Mouse (Mus musculus): ENCODE results near the gene Tcea3. TPM values are rescaled to one million over a fixed set of nuclear protein-coding genes. Genes with fewer than 3 reads are reported as not detected.
A peak's percentile ranks its signal among the peaks of the same experiment; 100 is the strongest.

Gene Tcea3
- polyA plus RNA-seq, 1 experiment from 2014 or later = 22.9 TPM

GRCm38 (mm10) chr4:136214828-136215227, 32.7 kb upstream of the Tcea3 start:
- H3K9me3 ChIP-seq (ENCODE audit: control insufficient read depth, low read length) = no peaks in the 10 kb centered on the region
- WGBS = 78% methylated on average over 8 of the region's 8 CpGs
- no peak for ATAC-seq

GRCm38 (mm10) chr4:136215576-136215975, 32.0 kb upstream of the Tcea3 start:
- Histone ChIP-seq H3K27me3 (replicated peaks; ENCODE audit: control insufficient read depth, insufficient read depth, low read length) (no peaks in the 10 kb centered on the region), H3K4me2 (ENCODE audit: low read depth, low read length) (no peak overlapping the region), H3K4me1 (ENCODE audit: control insufficient read depth, insufficient read depth, low read length) (peaks cover 27% of the 10 kb centered on the region), H3K27ac (ENCODE audit: low read length) (no peak overlapping the region), H3K36me3 (ENCODE audit: control insufficient read depth, insufficient read depth, low read length) (no peaks in the 10 kb centered on the region), H3K9me3 (ENCODE audit: control insufficient read depth, low read length) (no peaks in the 10 kb centered on the region), H3K9ac (ENCODE audit: low read depth, low read length) (no peak overlapping the region), H3K4me3 (ENCODE audit: low read length) (no peak overlapping the region)
- no peak for ATAC-seq
- 77% methylated on average over 8 of the region's 8 CpGs for WGBS

More at GRCm38 (mm10) chr4:136214828-136215227, 32.7 kb upstream of the Tcea3 start:
- Histone ChIP-seq H3K36me3 (ENCODE audit: control insufficient read depth, insufficient read depth, low read length) (no peaks in the 10 kb centered on the region), H3K4me1 (ENCODE audit: control insufficient read depth, insufficient read depth, low read length) (peaks cover 25% of the 10 kb centered on the region), H3K27me3 (replicated peaks; ENCODE audit: control insufficient read depth, insufficient read depth, low read length) (no peaks in the 10 kb centered on the region), H3K27ac (ENCODE audit: low read length) (no peak overlapping the region), H3K9ac (ENCODE audit: low read depth, low read length) (no peak overlapping the region), H3K4me3 (ENCODE audit: low read length) (no peak overlapping the region), H3K4me2 (ENCODE audit: low read depth, low read length) (no peak overlapping the region)

- Histone ChIP-seq H3K27ac (ENCODE audit: low read length) (no peak overlapping the region), H3K4me3 (ENCODE audit: low read length) (no peak overlapping the region), H3K4me2 (ENCODE audit: low read depth, low read length) (no peak overlapping the region), H3K9me3 (ENCODE audit: control insufficient read depth, low read length) (no peaks in the 10 kb centered on the region), H3K4me1 (ENCODE audit: control insufficient read depth, insufficient read depth, low read length) (peaks cover 27% of the 10 kb centered on the region), H3K36me3 (ENCODE audit: control insufficient read depth, insufficient read depth, low read length) (no peaks in the 10 kb centered on the region), H3K27me3 (replicated peaks; ENCODE audit: control insufficient read depth, insufficient read depth, low read length) (no peaks in the 10 kb centered on the region), H3K9ac (ENCODE audit: low read depth, low read length) (no peak overlapping the region)
- ATAC-seq = no peak
- 47% methylated on average over 10 of the region's 10 CpGs for WGBS
These were observed 30.5 kb upstream of the Tcea3 start for GRCm38 (mm10) chr4:136217063-136217462.

DNA sequence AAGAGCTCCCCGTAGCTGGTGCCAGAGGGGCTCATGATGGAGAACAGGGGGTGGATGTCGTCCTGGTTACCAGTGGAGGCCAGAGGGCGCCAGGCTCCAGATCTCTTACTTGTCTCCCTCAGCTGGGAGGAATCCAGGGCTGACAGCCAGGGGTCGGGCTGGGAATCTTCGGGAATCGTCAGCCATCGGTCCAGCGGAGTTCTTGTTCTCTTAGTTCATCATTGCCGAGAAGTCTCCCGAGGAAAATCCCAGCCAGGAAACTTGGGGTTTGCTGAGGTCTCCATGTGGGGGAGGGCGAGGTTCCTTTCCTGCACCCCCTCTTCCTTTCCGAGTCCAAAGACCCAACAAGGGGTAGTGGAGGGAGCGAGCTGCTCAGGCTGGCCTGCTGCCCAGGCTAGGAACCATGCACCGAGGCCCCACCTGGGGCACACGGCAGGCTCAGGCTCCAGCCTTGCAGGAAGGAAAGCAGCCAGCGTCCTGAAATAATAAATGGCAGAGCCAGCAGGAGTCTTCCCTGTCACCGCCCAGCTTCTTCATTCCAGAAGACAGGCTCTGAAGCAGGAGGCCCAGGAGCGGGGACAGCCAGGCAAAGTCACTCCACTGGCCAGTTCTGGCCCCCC, 28.8 kb upstream of the Tcea3 start:
- H3K27me3 ChIP-seq (replicated peaks; ENCODE audit: control insufficient read depth, insufficient read depth, low read length) = no peaks in the 10 kb centered on the region
- peak overlapping the region; percentile 79 for H3K27ac ChIP-seq (ENCODE audit: low read length)
- H3K4me3 ChIP-seq (ENCODE audit: low read length) = peak overlapping the region; percentile 1; the same call in 1 of the 2 replicates
- peak overlapping the region; percentile 50 for H3K9ac ChIP-seq (ENCODE audit: low read depth, low read length)
- H3K4me1 ChIP-seq (ENCODE audit: control insufficient read depth, insufficient read depth, low read length) = peaks cover 25% of the 10 kb centered on the region
- peak; percentile 66 for ATAC-seq
- peak overlapping the region; percentile 35 for H3K4me2 ChIP-seq (ENCODE audit: low read depth, low read length)
- 24% methylated on average over 18 of the region's 18 CpGs for WGBS
- no peaks in the 10 kb centered on the region for H3K36me3 ChIP-seq (ENCODE audit: control insufficient read depth, insufficient read depth, low read length)
- H3K9me3 ChIP-seq (ENCODE audit: control insufficient read depth, low read length) = no peaks in the 10 kb centered on the region

- WGBS = 20% methylated on average over 17 of the region's 17 CpGs
- H3K4me2 ChIP-seq (ENCODE audit: low read depth, low read length) = 0 out of 2 replicates have a peak overlapping the region, but pooled peaks have one; percentile 14
- no peaks in the 10 kb centered on the region for H3K36me3 ChIP-seq (ENCODE audit: control insufficient read depth, insufficient read depth, low read length)
- H3K4me1 ChIP-seq (ENCODE audit: control insufficient read depth, insufficient read depth, low read length) = peaks cover 25% of the 10 kb centered on the region
- no peak overlapping the region for H3K9ac ChIP-seq (ENCODE audit: low read depth, low read length)
- no peak overlapping the region for H3K4me3 ChIP-seq (ENCODE audit: low read length)
- ATAC-seq = no peak; the same call in 1 of the 2 replicates
- no peaks in the 10 kb centered on the region for H3K27me3 ChIP-seq (replicated peaks; ENCODE audit: control insufficient read depth, insufficient read depth, low read length)
- no peak overlapping the region for H3K27ac ChIP-seq (ENCODE audit: low read length)
- H3K9me3 ChIP-seq (ENCODE audit: control insufficient read depth, low read length) = no peaks in the 10 kb centered on the region
These were observed 27.3 kb upstream of the Tcea3 start for GRCm38 (mm10) chr4:136220133-136220775.

DNA sequence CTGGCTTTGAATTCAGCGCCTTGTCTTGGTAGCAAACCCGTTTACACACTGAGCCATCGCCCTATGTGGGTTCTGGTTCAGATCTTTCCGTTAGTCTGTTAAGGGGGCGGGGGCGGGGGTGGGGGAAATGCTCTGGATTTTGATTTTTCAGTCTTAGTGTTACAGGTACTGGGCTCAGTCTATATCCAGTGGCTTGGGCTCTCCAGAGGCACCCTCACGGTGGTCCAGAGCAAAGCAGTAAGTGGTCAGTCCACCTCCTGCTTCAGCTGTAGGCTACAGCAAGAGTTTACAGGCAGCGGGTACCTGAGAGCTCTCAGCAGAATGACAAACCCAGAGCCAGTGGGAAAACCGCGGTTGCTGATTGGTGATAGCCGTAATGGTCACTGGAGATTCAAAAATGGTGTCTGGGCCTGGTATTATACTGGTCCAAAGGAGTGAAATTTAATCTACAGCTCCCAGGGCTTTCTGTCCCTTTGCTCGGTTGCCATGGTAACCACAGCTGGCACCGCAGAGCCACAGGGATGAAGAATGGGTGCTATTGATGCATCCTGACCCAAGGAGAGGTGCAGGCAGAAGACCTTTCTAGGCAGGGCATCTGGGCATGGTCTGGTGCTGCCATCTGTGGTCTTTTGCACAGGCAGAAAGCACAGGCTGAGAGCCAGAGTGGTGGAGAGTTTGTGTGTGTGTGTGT, 23.8 kb upstream of the Tcea3 start:
- ATAC-seq = no peak
- Histone ChIP-seq H3K4me2 (ENCODE audit: low read depth, low read length) (no peak overlapping the region), H3K9me3 (ENCODE audit: control insufficient read depth, low read length) (no peaks in the 10 kb centered on the region), H3K4me3 (ENCODE audit: low read length) (no peak overlapping the region), H3K36me3 (ENCODE audit: control insufficient read depth, insufficient read depth, low read length) (no peaks in the 10 kb centered on the region), H3K27me3 (replicated peaks; ENCODE audit: control insufficient read depth, insufficient read depth, low read length) (no peaks in the 10 kb centered on the region), H3K4me1 (ENCODE audit: control insufficient read depth, insufficient read depth, low read length) (peaks cover 21% of the 10 kb centered on the region), H3K9ac (ENCODE audit: low read depth, low read length) (no peak overlapping the region), H3K27ac (ENCODE audit: low read length) (no peak overlapping the region)
- 72% methylated on average over 13 of the region's 13 CpGs for WGBS

GRCm38 (mm10) chr4:136224240-136224559, 23.3 kb upstream of the Tcea3 start:
- H3K4me2 ChIP-seq (ENCODE audit: low read depth, low read length) = no peak overlapping the region
- no peak for ATAC-seq
- H3K4me1 ChIP-seq (ENCODE audit: control insufficient read depth, insufficient read depth, low read length) = peaks cover 19% of the 10 kb centered on the region
- no peaks in the 10 kb centered on the region for H3K9me3 ChIP-seq (ENCODE audit: control insufficient read depth, low read length)
- 75% methylated on average over 4 of the region's 5 CpGs for WGBS
- no peak overlapping the region for H3K9ac ChIP-seq (ENCODE audit: low read depth, low read length)
- no peaks in the 10 kb centered on the region for H3K36me3 ChIP-seq (ENCODE audit: control insufficient read depth, insufficient read depth, low read length)
- no peak overlapping the region for H3K27ac ChIP-seq (ENCODE audit: low read length)
- no peaks in the 10 kb centered on the region for H3K27me3 ChIP-seq (replicated peaks; ENCODE audit: control insufficient read depth, insufficient read depth, low read length)
- no peak overlapping the region for H3K4me3 ChIP-seq (ENCODE audit: low read length)

DNA sequence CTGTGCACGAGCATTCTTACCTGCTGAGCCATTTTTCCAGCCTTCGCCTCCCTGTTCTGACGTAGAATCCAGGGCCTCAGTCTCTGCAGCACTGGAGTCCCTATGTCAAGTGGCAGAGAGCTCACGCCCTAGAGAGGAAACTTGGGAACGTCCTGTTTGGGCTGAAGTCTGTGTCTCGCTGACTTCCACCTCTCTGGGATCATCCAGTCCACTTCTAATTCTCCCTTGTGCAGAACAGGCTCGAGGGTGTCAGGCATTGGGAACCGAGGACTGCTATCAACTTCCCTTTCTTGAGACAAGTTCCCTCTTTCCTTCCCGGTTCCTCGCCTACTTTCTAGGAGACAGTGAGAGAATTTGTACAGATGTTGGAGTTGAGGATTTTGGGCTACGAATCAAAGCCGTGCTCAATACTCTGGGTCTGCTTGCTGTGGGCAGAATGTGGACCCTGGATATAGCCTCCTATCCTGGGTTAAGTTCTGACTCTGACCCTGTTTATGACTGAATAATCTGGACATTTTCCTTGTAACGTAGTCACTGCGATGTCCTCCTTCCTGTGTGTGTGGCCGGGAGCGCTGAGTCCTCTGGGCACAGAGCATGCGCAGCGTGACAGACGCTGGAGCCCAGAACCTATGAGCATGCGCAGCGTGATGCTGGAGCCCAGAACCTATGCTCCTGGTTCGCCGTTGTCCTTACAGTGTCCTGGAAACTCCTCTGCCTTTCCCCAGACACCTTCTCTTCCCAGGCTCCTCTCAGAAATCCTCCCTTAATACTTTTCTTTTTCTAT, 22.7 kb upstream of the Tcea3 start:
- 81% methylated on average over 23 of the region's 23 CpGs for WGBS
- no peak for ATAC-seq
- no peaks in the 10 kb centered on the region for H3K36me3 ChIP-seq (ENCODE audit: control insufficient read depth, insufficient read depth, low read length)

GRCm38 (mm10) chr4:136227408-136227807, 20.1 kb upstream of the Tcea3 start:
- H3K27me3 ChIP-seq (replicated peaks; ENCODE audit: control insufficient read depth, insufficient read depth, low read length) = no peaks in the 10 kb centered on the region

More for the DNA sequence above, 22.7 kb upstream of the Tcea3 start:
- H3K4me3 ChIP-seq (ENCODE audit: low read length) = no peak overlapping the region
- H3K27ac ChIP-seq (ENCODE audit: low read length) = no peak overlapping the region
- peaks cover 17% of the 10 kb centered on the region for H3K4me1 ChIP-seq (ENCODE audit: control insufficient read depth, insufficient read depth, low read length)
- no peaks in the 10 kb centered on the region for H3K9me3 ChIP-seq (ENCODE audit: control insufficient read depth, low read length)
- no peak overlapping the region for H3K4me2 ChIP-seq (ENCODE audit: low read depth, low read length)
- no peak overlapping the region for H3K9ac ChIP-seq (ENCODE audit: low read depth, low read length)
- no peaks in the 10 kb centered on the region for H3K27me3 ChIP-seq (replicated peaks; ENCODE audit: control insufficient read depth, insufficient read depth, low read length)

More at GRCm38 (mm10) chr4:136227408-136227807, 20.1 kb upstream of the Tcea3 start:
- Histone ChIP-seq H3K9ac (ENCODE audit: low read depth, low read length) (no peak overlapping the region), H3K4me2 (ENCODE audit: low read depth, low read length) (no peak overlapping the region), H3K4me1 (ENCODE audit: control insufficient read depth, insufficient read depth, low read length) (peaks cover 14% of the 10 kb centered on the region), H3K9me3 (ENCODE audit: control insufficient read depth, low read length) (no peaks in the 10 kb centered on the region), H3K27ac (ENCODE audit: low read length) (no peak overlapping the region), H3K4me3 (ENCODE audit: low read length) (no peak overlapping the region), H3K36me3 (ENCODE audit: control insufficient read depth, insufficient read depth, low read length) (no peaks in the 10 kb centered on the region)
- 66% methylated on average over 7 of the region's 7 CpGs for WGBS
- ATAC-seq = no peak

Data from intestine, embryonic 16.5 days (tissue).